ENCODE assay signal across 9 mouse cellular contexts in the genomic region with DNA sequence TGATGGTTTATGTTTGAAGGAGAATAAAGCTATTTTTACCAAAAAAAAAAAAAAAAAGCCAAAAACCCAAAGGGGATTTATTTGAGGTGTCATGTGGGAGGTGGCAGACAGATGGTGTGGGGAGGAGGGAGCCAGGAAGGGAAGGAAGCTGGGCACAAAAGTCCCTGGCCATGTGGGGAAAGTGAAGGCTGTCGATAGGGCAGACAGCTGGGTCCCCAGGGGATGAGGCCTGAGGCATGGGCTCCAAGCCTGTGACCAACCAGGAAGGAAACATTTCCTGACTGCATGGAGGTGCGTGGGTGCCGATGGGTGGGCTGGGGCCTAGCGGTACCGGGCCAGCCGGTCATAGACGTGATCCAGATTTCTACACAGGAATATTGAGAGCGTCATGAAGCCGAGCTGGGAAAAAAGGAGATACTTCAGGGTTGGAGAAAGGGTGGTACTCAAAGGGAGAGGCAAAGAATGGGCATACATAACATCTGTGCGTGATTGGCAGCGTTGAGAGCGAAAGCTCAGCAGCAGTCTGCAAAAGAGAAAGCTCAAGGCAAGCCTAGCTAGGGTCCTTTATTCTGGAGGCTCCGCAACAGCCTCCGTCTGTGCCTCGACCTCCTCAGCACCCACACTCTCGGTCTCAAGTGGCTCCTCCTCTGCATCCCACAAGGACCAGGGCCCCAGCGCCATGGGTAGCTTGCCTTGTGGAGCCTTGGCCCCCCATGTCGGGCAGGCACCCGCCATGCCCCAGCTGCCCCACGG. TPM values are rescaled to one million over a fixed set of nuclear protein-coding genes. Genes with fewer than 3 reads are reported as not detected.
A peak's percentile ranks its signal among the peaks of the same experiment; 100 is the strongest.
DNase-seq lines count a peak whose midpoint lies in the region; ATAC-seq and TF ChIP-seq lines count a peak whose summit lies in the region.
"Had no signal": no experiment of that assay in that cellular context is flagged by ENCODE, and none has a peak within 500 bp of the region (broad histone marks: within the 10 kb centered on the region; RNA-seq: fewer than 3 reads in every experiment).

No protein-coding gene starts in this region.

- intact Hi-C loops in heart, adult 2 months (cut with DNase I) = no loop called here

- no peaks in the 10 kb centered on the region for H3K27me3 ChIP-seq in heart, adult 2 months (ENCODE audit: control insufficient read depth, insufficient read depth, low read length)

- no peak for TF ChIP-seq POLR2A in heart, adult 2 months (IDR thresholded peaks at IDR 0.05; ENCODE audit: insufficient read depth, low read depth, low read length)

- no peak for TF ChIP-seq EP300 in heart, adult 2 months (IDR thresholded peaks at IDR 0.05; ENCODE audit: insufficient read depth, low read depth, low read length)

- H3K79me2 ChIP-seq in heart, adult 2 months (replicated peaks; ENCODE audit: control insufficient read depth, insufficient read depth, low read length) = no peaks in the 10 kb centered on the region

- H3K4me3 ChIP-seq in heart, adult 2 months = no peak overlapping the region
- peak overlapping the region; percentile 37 for H3K4me3 ChIP-seq in layer of hippocampus, adult 2 months

- no peak for TF ChIP-seq CTCF in heart, adult 2 months (IDR thresholded peaks at IDR 0.05)
- no peak for TF ChIP-seq CTCF in layer of hippocampus, adult 2 months (conservative IDR thresholded peaks at IDR 0.05)

- no peaks in the 10 kb centered on the region for H3K36me3 ChIP-seq in heart, adult 2 months (ENCODE audit: control insufficient read depth, insufficient read depth, low read length)

- WGBS in heart, adult 2 months = 35% methylated on average over 20 of the region's 20 CpGs

- H3K27ac ChIP-seq in heart, adult 2 months = no peak overlapping the region
- peak overlapping the region; percentile 92 for H3K27ac ChIP-seq in layer of hippocampus, adult 2 months

- DNase-seq in heart, adult 2 months = peak in 1 of 2 experiments; percentile 21
- no peak for DNase-seq in heart, adult 8-10 months (ENCODE audit: low spot score)
- DNase-seq in brain, adult 2 months (ENCODE audit: low read depth, low spot score) = peak; percentile 94
- DNase-seq in frontal cortex, postnatal 36 days (ENCODE audit: low spot score in 2 of 2) = peak; percentile 84 to 85
- DNase-seq in layer of hippocampus, adult 2 months (ENCODE audit: low spot score in 2 of 2) = peak; percentile 75 to 83
- DNase-seq in mesoderm, embryonic 11.5 days (ENCODE audit: low read depth, low spot score) = peak; percentile 47

- peaks cover 6% of the 10 kb centered on the region for H3K4me1 ChIP-seq in heart, adult 2 months (ENCODE audit: control insufficient read depth, insufficient read depth, low read length)

- H3K9ac ChIP-seq in heart, adult 2 months (ENCODE audit: low read depth, low read length) = peak overlapping the region; percentile 16; the same call in 1 of the 2 replicates

- ATAC-seq in megakaryocyte progenitor cell, adult 5-6 weeks (replicated peaks; ENCODE audit: poor library complexity) = no peak
- no peak for ATAC-seq in erythroid progenitor cell, adult 5-6 weeks (replicated peaks; ENCODE audit: low FRiP score, poor library complexity, severe bottlenecking)

RNA-seq across cellular contexts. Expression of a gene that starts 5.2 kb away (rescaled TPM):
- 1 to 10 TPM; 3.1 to 4.3 TPM for total RNA-seq in heart, adult 2 months (2021)
- polyA plus RNA-seq in heart, adult 2 months (2012; rRNA removed) = 10.0 and 21.2 TPM in 2 replicates
- total RNA-seq in heart, adult 8-10 months (2022) = 1 to 10 TPM; 2.1 to 5.8 (median 3.0) TPM
- 1 to 10 TPM; 3.7 to 5.5 TPM for total RNA-seq in layer of hippocampus, adult 2 months (2021)
- 104 and 124 TPM in 2 replicates for total RNA-seq in megakaryocyte progenitor cell, adult 5-6 weeks (2015)
- 76.6 and 81.9 TPM in 2 replicates for total RNA-seq in megakaryocyte progenitor cell, adult 5-6 weeks (2017)
- 82.2 and 86.1 TPM in 2 replicates for total RNA-seq in erythroid progenitor cell, adult 5-6 weeks (2015; ENCODE audit: low replicate concordance)
- 21.1 and 54.8 TPM in 2 replicates for total RNA-seq in erythroid progenitor cell, adult 5-6 weeks (2017; ENCODE audit: low replicate concordance)

RNA-seq across cellular contexts. Expression of a gene that starts 7.1 kb away (rescaled TPM):
- total RNA-seq in heart, adult 2 months (2021) = not detected
- 0.15 TPM in 1 of 2 replicates, not detected in the other for polyA plus RNA-seq in heart, adult 2 months (2012; rRNA removed)
- total RNA-seq in heart, adult 8-10 months (2022) = not detected
- total RNA-seq in layer of hippocampus, adult 2 months (2021) = 1 to 10 TPM; 1.7 to 2.8 TPM
- total RNA-seq in megakaryocyte progenitor cell, adult 5-6 weeks (2015) = not detected in 2 replicates
- total RNA-seq in megakaryocyte progenitor cell, adult 5-6 weeks (2017) = not detected in 2 replicates
- total RNA-seq in erythroid progenitor cell, adult 5-6 weeks (2015; ENCODE audit: low replicate concordance) = not detected in 2 replicates
- total RNA-seq in erythroid progenitor cell, adult 5-6 weeks (2017; ENCODE audit: low replicate concordance) = not detected in 2 replicates
- polyA plus RNA-seq: G1E had no signal

RNA-seq across cellular contexts. Expression of a gene that starts 18.2 kb away (rescaled TPM):
- 10 to 100 TPM in 1 of 2 experiments, 1 to 10 TPM in 1; 6.2 to 10.8 TPM for total RNA-seq in heart, adult 2 months (2021)
- 13.1 and 14.0 TPM in 2 replicates for polyA plus RNA-seq in heart, adult 2 months (2012; rRNA removed)
- total RNA-seq in heart, adult 8-10 months (2022) = 10 to 100 TPM in 1 of 4 experiments, 1 to 10 TPM in 3; 6.2 to 10.4 (median 8.0) TPM
- 1 to 10 TPM; 4.3 to 5.7 TPM for total RNA-seq in layer of hippocampus, adult 2 months (2021)
- total RNA-seq in megakaryocyte progenitor cell, adult 5-6 weeks (2015) = 2.2 TPM in 1 of 2 replicates, not detected in the other
- total RNA-seq in megakaryocyte progenitor cell, adult 5-6 weeks (2017) = 0.20 TPM in 1 of 2 replicates, not detected in the other
- not detected in 2 replicates for total RNA-seq in erythroid progenitor cell, adult 5-6 weeks (2015; ENCODE audit: low replicate concordance)
- not detected in 2 replicates for total RNA-seq in erythroid progenitor cell, adult 5-6 weeks (2017; ENCODE audit: low replicate concordance)
- polyA plus RNA-seq: G1E had no signal

RNA-seq across cellular contexts. Expression of a gene that starts 21.8 kb away (rescaled TPM):
- not detected for total RNA-seq in heart, adult 2 months (2021)
- polyA plus RNA-seq in heart, adult 2 months (2012; rRNA removed) = 0.37 and 0.73 TPM in 2 replicates
- total RNA-seq in heart, adult 8-10 months (2022) = not detected
- total RNA-seq in layer of hippocampus, adult 2 months (2021) = 1 to 10 TPM; 1.6 TPM
- total RNA-seq in megakaryocyte progenitor cell, adult 5-6 weeks (2015) = 3.8 and 5.4 TPM in 2 replicates
- 4.2 and 5.6 TPM in 2 replicates for total RNA-seq in megakaryocyte progenitor cell, adult 5-6 weeks (2017)
- 6.3 and 8.6 TPM in 2 replicates for total RNA-seq in erythroid progenitor cell, adult 5-6 weeks (2015; ENCODE audit: low replicate concordance)
- total RNA-seq in erythroid progenitor cell, adult 5-6 weeks (2017; ENCODE audit: low replicate concordance) = 0.77 TPM in 1 of 2 replicates, not detected in the other
- polyA plus RNA-seq: G1E had no signal

RNA-seq across cellular contexts. Expression of a gene that starts 29.1 kb away (rescaled TPM):
- not detected for total RNA-seq in heart, adult 2 months (2021)
- polyA plus RNA-seq in heart, adult 2 months (2012; rRNA removed) = 0.06 and 0.12 TPM in 2 replicates
- total RNA-seq in heart, adult 8-10 months (2022) = not detected
- 1 to 10 TPM; 3.5 to 3.9 TPM for total RNA-seq in layer of hippocampus, adult 2 months (2021)
- total RNA-seq in megakaryocyte progenitor cell, adult 5-6 weeks (2015) = 0.15 TPM in 1 of 2 replicates, not detected in the other
- total RNA-seq in megakaryocyte progenitor cell, adult 5-6 weeks (2017) = 0.34 TPM in 1 of 2 replicates, not detected in the other
- total RNA-seq in erythroid progenitor cell, adult 5-6 weeks (2015; ENCODE audit: low replicate concordance) = not detected in 2 replicates
- total RNA-seq in erythroid progenitor cell, adult 5-6 weeks (2017; ENCODE audit: low replicate concordance) = not detected in 2 replicates
- total RNA-seq: G1E had no signal
- polyA plus RNA-seq: G1E had no signal
